Mouse (Mus musculus): ENCODE data around the gene Rps3. TPM values are rescaled to one million over a fixed set of nuclear protein-coding genes. Genes with fewer than 3 reads are reported as not detected.

The Rps3 gene
- polyA plus RNA-seq (2015; fragmentation: Nextera tagmentation; extraction: Ambion mirVana): 818 and 826 TPM in 2 replicates

DNA sequence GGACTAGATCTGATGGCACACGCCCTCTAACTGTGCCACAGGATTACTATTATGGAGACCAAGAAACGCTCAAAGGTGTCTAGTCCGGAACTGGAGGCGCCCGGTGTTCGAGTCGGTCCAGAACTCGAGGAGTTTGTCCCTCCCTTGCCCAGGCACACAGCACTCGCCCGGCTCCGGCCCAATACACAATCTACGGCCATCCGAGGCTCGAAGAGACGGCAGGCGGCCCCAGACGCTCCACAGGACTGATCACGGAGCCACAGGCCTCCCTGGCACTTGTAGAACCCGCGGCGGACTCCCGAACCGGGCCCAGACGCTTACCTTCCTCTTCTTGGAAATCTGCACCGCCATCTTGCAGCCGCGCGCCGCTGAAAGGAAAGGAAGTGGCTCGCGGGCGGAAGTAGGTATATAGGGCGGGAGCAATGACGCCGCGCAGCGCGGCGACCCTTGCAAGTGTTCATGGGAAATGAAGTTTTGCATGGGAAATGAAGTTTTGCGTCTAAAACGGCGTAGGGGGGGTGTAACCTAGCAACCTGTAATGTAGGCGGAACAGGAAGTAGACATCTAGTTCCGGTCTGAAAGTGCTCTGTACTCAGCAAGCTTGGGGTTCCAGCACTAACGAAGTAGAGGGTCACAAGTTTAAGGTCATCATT is at the start of gene Rps3:
TSS of gene Rps3 (minus strand) at position 468 of the 653 bp plus-strand sequence.
- peak within 1 kb of the TSS; percentile 95 for H3K4me2 ChIP-seq (ENCODE audit: low read depth, low read length)
- ATAC-seq (ENCODE audit: low read depth): peak; percentile 98
- peak within 1 kb of the TSS; percentile 83 for H3K27ac ChIP-seq (ENCODE audit: low read length)
- H3K27me3 ChIP-seq (ENCODE audit: control insufficient read depth, insufficient read depth, low read depth, low read length): no peaks in the 10 kb centered on the region
- peak within 1 kb of the TSS; percentile 86 for H3K9ac ChIP-seq (ENCODE audit: low read length)
- under 1% methylated on average over 45 of the region's 45 CpGs for WGBS
- peaks cover 36% of the 10 kb centered on the region for H3K36me3 ChIP-seq (ENCODE audit: control insufficient read depth, insufficient read depth, low read length)
- peaks cover 18% of the 10 kb centered on the region for H3K4me1 ChIP-seq (replicated peaks; ENCODE audit: control insufficient read depth, insufficient read depth, low read length)
- H3K9me3 ChIP-seq (ENCODE audit: control insufficient read depth, low read length): no peaks in the 10 kb centered on the region
- peak within 1 kb of the TSS; percentile 81 for H3K4me3 ChIP-seq (ENCODE audit: low read length)

DNA sequence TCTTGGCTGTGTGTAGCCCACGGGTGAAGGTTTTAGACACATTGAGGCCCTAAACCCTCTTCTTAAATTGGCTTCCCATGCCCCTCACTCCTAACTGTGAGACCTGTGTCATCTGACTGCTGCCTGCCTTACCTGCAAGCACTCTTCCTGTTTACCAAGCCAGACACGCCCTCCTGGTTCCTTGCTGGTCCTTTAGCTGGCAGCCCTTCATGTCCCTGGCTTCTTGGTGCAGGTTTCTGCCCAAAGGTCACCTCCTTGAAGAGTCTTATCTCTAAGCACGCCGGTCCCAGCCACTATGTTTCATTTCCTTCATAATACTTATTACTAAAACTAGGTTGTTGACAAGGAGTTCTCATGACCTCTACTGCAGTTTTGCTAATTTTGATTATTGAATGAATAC is 49.0 kb upstream of the Rps3 start:
- H3K4me1 ChIP-seq (replicated peaks; ENCODE audit: control insufficient read depth, insufficient read depth, low read length): peaks cover 14% of the 10 kb centered on the region
- no peak for ATAC-seq (ENCODE audit: low read depth)
- 48% methylated on average over 4 of the region's 4 CpGs for WGBS
- H3K9me3 ChIP-seq (ENCODE audit: control insufficient read depth, low read length): no peaks in the 10 kb centered on the region
- no peak overlapping the region for H3K9ac ChIP-seq (ENCODE audit: low read length)
- no peak overlapping the region for H3K4me2 ChIP-seq (ENCODE audit: low read depth, low read length)
- no peak overlapping the region for H3K27ac ChIP-seq (ENCODE audit: low read length)
- H3K36me3 ChIP-seq (ENCODE audit: control insufficient read depth, insufficient read depth, low read length): no peaks in the 10 kb centered on the region
- H3K27me3 ChIP-seq (ENCODE audit: control insufficient read depth, insufficient read depth, low read depth, low read length): no peaks in the 10 kb centered on the region
- H3K4me3 ChIP-seq (ENCODE audit: low read length): no peak overlapping the region

DNA sequence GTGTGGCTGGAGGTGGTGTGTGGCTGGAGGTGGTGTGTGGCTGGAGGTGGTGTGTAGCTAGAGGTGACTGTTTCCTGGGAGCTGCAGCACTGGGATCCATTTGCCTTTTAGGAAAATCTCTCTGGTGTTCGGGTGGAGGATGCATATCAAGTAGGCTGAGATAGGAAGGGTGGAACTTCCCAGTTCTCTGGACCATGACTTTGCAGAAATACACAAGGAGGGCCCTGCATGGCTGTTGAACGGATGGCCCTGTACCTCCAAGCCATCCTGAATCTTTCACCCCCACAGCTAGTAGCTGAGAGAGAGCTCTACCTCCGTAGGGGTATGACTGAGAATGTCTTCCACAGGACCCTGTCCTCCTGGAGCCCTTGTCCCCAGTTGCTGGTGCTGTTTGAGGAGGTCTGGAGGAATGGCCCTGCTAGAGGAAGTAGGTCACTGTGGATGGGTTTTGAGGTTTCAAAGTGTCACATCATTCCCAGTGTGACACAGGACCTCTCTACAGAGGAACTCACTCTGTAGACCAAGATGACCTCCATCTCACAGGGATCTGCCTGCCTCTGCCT is 48.0 kb upstream of the Rps3 start:
- no peaks in the 10 kb centered on the region for H3K9me3 ChIP-seq (ENCODE audit: control insufficient read depth, low read length)
- H3K4me1 ChIP-seq (replicated peaks; ENCODE audit: control insufficient read depth, insufficient read depth, low read length): peaks cover 6% of the 10 kb centered on the region; the same call in 1 of the 2 replicates
- no peak for ATAC-seq (ENCODE audit: low read depth)
- H3K4me2 ChIP-seq (ENCODE audit: low read depth, low read length): no peak overlapping the region
- no peak overlapping the region for H3K9ac ChIP-seq (ENCODE audit: low read length)
- H3K36me3 ChIP-seq (ENCODE audit: control insufficient read depth, insufficient read depth, low read length): no peaks in the 10 kb centered on the region
- no peaks in the 10 kb centered on the region for H3K27me3 ChIP-seq (ENCODE audit: control insufficient read depth, insufficient read depth, low read depth, low read length)
- 87% methylated on average over 3 of the region's 3 CpGs for WGBS
- no peak overlapping the region for H3K27ac ChIP-seq (ENCODE audit: low read length)
- no peak overlapping the region for H3K4me3 ChIP-seq (ENCODE audit: low read length)

DNA sequence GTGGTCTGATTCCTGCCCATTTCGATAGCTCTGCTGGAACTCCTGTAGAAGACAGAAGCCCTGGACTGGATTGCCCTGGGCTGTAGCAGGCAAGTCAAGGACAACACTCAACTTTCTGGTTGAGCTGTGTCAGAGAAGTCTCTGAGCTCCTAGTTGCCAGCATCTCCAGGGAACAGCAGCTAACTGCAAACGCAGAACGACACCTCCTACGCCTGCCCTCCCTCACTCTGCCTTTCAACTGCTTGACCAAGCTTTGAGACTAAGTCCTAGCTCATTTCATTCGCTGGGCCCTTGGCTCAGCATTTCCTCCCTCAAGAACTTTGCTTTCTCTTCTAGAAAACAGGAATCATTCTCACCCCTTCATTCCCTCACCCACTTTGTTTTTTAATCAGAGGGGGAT is 45.9 kb upstream of the Rps3 start:
- no peak overlapping the region for H3K9ac ChIP-seq (ENCODE audit: low read length)
- no peaks in the 10 kb centered on the region for H3K9me3 ChIP-seq (ENCODE audit: control insufficient read depth, low read length)
- H3K27me3 ChIP-seq (ENCODE audit: control insufficient read depth, insufficient read depth, low read depth, low read length): no peaks in the 10 kb centered on the region
- no peaks in the 10 kb centered on the region for H3K36me3 ChIP-seq (ENCODE audit: control insufficient read depth, insufficient read depth, low read length)
- H3K4me1 ChIP-seq (replicated peaks; ENCODE audit: control insufficient read depth, insufficient read depth, low read length): no peaks in the 10 kb centered on the region; the same call in 1 of the 2 replicates
- WGBS: 35% methylated on average over 5 of the region's 5 CpGs
- no peak overlapping the region; the same call in 1 of the 2 replicates for H3K27ac ChIP-seq (ENCODE audit: low read length)
- no peak for ATAC-seq (ENCODE audit: low read depth)
- H3K4me2 ChIP-seq (ENCODE audit: low read depth, low read length): no peak overlapping the region
- H3K4me3 ChIP-seq (ENCODE audit: low read length): no peak overlapping the region

DNA sequence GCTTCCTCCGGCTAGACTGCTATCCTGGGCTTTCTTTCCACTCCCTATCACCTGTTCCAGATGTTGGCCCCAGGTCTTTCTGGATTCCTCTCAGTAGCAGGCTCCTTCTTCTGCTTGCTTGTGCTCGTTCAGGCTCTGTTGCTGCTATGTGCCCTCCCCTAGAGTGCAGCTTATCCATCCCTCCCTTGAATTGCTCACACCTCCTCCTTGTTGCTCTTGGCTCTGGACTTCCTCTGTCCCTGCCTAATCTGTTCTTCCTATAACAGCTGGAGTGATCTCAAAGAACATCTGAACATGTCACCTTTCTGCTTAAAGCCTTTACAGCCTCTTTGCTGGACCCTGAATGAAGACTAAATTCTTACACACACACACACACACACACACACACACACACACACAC is 45.0 kb upstream of the Rps3 start:
- H3K27me3 ChIP-seq (ENCODE audit: control insufficient read depth, insufficient read depth, low read depth, low read length): no peaks in the 10 kb centered on the region
- H3K27ac ChIP-seq (ENCODE audit: low read length): no peak overlapping the region
- no peaks in the 10 kb centered on the region for H3K36me3 ChIP-seq (ENCODE audit: control insufficient read depth, insufficient read depth, low read length)
- no peak overlapping the region for H3K4me2 ChIP-seq (ENCODE audit: low read depth, low read length)
- no peak overlapping the region for H3K9ac ChIP-seq (ENCODE audit: low read length)
- H3K9me3 ChIP-seq (ENCODE audit: control insufficient read depth, low read length): no peaks in the 10 kb centered on the region
- peaks cover 4% of the 10 kb centered on the region; the same call in 1 of the 2 replicates for H3K4me1 ChIP-seq (replicated peaks; ENCODE audit: control insufficient read depth, insufficient read depth, low read length)
- WGBS: 43% methylated on average over 2 of the region's 2 CpGs
- no peak for ATAC-seq (ENCODE audit: low read depth)
- no peak overlapping the region for H3K4me3 ChIP-seq (ENCODE audit: low read length)

DNA sequence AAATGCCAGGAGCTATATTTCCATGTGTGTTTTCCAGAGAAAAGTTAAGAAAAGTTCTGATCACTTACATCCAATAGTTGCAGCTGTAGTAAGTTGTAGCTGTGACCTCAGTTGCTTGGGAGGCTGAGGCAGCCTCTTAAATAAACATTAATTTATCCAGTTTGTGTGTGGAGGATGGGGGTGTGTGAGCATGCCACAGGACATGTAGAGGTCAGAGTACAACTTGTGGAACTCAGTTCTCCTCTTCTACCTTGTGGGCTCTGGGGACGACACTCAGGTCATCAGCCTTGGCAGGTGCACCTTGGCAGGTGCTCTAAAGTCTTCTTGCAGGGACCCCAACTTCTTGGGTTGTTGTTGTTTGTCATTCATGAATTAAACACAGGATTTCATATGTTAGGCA is 40.3 kb upstream of the Rps3 start:
- Histone ChIP-seq H3K9me3 (ENCODE audit: control insufficient read depth, low read length) (no peaks in the 10 kb centered on the region), H3K27ac (ENCODE audit: low read length) (peak overlapping the region; percentile 78), H3K4me2 (ENCODE audit: low read depth, low read length) (no peak overlapping the region), H3K4me1 (replicated peaks; ENCODE audit: control insufficient read depth, insufficient read depth, low read length) (peaks cover 12% of the 10 kb centered on the region), H3K9ac (ENCODE audit: low read length) (no peak overlapping the region), H3K27me3 (ENCODE audit: control insufficient read depth, insufficient read depth, low read depth, low read length) (no peaks in the 10 kb centered on the region), H3K36me3 (ENCODE audit: control insufficient read depth, insufficient read depth, low read length) (no peaks in the 10 kb centered on the region), H3K4me3 (ENCODE audit: low read length) (no peak overlapping the region)
- no peak for ATAC-seq (ENCODE audit: low read depth)
- WGBS: 66% methylated on average over 1 of the region's 1 CpGs

DNA sequence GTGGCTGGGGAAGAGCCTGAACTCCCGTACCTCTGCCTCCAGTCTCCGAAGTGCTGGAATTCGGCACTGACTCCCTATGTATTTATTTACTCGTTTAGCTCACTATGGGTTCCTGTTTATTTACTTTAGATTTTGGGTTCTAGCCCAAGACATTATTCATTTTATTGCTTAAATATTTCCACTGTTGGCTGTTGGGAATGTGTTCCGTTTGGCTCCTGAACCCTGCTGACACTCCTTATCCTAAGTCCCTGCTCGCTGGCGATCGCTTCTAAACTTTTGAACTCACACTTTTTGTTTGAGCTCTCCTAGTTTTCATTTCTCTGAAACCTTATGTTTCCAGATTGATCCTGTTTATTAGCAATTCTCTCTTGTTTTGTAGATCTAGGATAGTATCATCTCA is 39.6 kb upstream of the Rps3 start:
- H3K4me2 ChIP-seq (ENCODE audit: low read depth, low read length): no peak overlapping the region
- H3K27me3 ChIP-seq (ENCODE audit: control insufficient read depth, insufficient read depth, low read depth, low read length): no peaks in the 10 kb centered on the region
- H3K27ac ChIP-seq (ENCODE audit: low read length): no peak overlapping the region; the same call in 1 of the 2 replicates
- H3K4me1 ChIP-seq (replicated peaks; ENCODE audit: control insufficient read depth, insufficient read depth, low read length): peaks cover 12% of the 10 kb centered on the region
- no peaks in the 10 kb centered on the region for H3K36me3 ChIP-seq (ENCODE audit: control insufficient read depth, insufficient read depth, low read length)
- H3K9me3 ChIP-seq (ENCODE audit: control insufficient read depth, low read length): no peaks in the 10 kb centered on the region
- no peak overlapping the region for H3K4me3 ChIP-seq (ENCODE audit: low read length)
- no peak overlapping the region for H3K9ac ChIP-seq (ENCODE audit: low read length)
- WGBS: 36% methylated on average over 8 of the region's 8 CpGs
- ATAC-seq (ENCODE audit: low read depth): peak; percentile 91

DNA sequence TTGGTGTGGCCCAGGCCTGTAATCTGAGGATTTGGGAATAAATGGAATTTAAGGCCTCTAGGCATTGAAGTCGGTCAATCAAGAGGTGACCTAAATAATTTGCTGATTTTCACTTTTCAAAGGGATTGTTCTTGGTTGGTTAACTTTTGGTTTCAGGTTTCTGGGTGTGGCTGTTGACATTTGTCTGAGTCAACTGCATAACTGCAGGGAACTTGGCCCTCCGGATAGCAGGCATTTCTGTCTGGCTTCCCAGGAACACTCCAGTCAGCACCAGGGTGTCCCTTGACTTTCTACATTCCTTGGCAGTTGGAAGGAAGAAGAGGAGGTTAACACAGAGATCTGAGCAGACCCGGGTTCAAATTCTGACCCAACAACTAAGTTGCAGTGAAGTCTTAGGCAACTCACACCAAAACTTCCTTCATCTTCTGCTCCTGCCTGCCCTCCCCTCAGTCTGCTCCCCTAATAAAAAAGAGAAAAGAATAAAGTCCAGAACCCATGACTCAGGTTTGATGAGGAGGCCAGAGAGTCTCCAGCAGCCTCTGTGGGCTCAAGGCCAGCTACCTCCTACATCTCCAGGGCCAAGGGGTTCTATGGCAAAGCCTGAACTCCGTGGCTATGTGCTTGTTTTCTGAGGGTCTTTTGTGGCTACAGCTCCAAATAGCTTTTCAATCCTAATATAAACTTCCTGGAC is 35.6 kb upstream of the Rps3 start:
- Histone ChIP-seq H3K36me3 (ENCODE audit: control insufficient read depth, insufficient read depth, low read length) (no peaks in the 10 kb centered on the region), H3K27ac (ENCODE audit: low read length) (peak overlapping the region; percentile 65), H3K9me3 (ENCODE audit: control insufficient read depth, low read length) (no peaks in the 10 kb centered on the region), H3K4me1 (replicated peaks; ENCODE audit: control insufficient read depth, insufficient read depth, low read length) (peaks cover 12% of the 10 kb centered on the region), H3K27me3 (ENCODE audit: control insufficient read depth, insufficient read depth, low read depth, low read length) (no peaks in the 10 kb centered on the region), H3K9ac (ENCODE audit: low read length) (no peak overlapping the region), H3K4me3 (ENCODE audit: low read length) (no peak overlapping the region), H3K4me2 (ENCODE audit: low read depth, low read length) (no peak overlapping the region)
- ATAC-seq (ENCODE audit: low read depth): peak; percentile 41; the same call in 1 of the 2 replicates
- WGBS: 43% methylated on average over 4 of the region's 4 CpGs

DNA sequence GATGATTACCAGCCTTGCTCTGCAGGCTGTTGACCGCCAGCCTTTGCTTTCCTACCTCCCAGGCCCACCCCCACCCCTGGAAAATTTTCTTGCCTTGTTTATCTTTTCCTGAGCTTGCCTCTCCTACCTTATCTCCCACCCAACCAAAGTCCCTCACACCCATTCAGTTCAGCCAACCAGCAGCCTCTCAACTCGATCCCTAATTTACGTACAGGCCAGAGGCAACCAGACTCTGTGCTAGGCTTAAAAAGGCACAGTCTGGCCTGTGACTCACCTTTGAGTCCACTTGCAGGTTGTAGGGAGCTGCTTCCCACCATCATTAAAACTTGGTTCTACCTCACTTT is 33.2 kb upstream of the Rps3 start:
- 60% methylated on average over 3 of the region's 3 CpGs for WGBS
- H3K9ac ChIP-seq (ENCODE audit: low read length): no peak overlapping the region
- no peak for ATAC-seq (ENCODE audit: low read depth)
- no peak overlapping the region for H3K27ac ChIP-seq (ENCODE audit: low read length)
- H3K27me3 ChIP-seq (ENCODE audit: control insufficient read depth, insufficient read depth, low read depth, low read length): no peaks in the 10 kb centered on the region
- peaks cover 8% of the 10 kb centered on the region for H3K4me1 ChIP-seq (replicated peaks; ENCODE audit: control insufficient read depth, insufficient read depth, low read length)
- H3K36me3 ChIP-seq (ENCODE audit: control insufficient read depth, insufficient read depth, low read length): no peaks in the 10 kb centered on the region
- H3K9me3 ChIP-seq (ENCODE audit: control insufficient read depth, low read length): no peaks in the 10 kb centered on the region
- no peak overlapping the region for H3K4me3 ChIP-seq (ENCODE audit: low read length)
- H3K4me2 ChIP-seq (ENCODE audit: low read depth, low read length): no peak overlapping the region

All from lung, embryonic 16.5 days (tissue).